Mouse (Mus musculus): ENCODE measurements at regions not wholly inside any gene's neighbourhood (a gene's known extent, or its start where the extent isn't known, plus 50 kb on each side); places are given as distances from the start of the nearest gene placed in this dataset.

- CTCF ChIA-PET = no interaction called here
- POLR2A ChIA-PET = no interaction called here
These were observed 873.5 kb downstream of the Rapgef2 start for GRCm38 (mm10) chr3:78412669-78413419.

- CTCF ChIA-PET = no interaction called here
- POLR2A ChIA-PET = no interaction called here
These were observed 874.9 kb downstream of the Rapgef2 start for GRCm38 (mm10) chr3:78411395-78411794.

- POLR2A ChIA-PET = no interaction called here
- CTCF ChIA-PET = no interaction called here
These were observed 877.1 kb downstream of the Rapgef2 start for GRCm38 (mm10) chr3:78409237-78409636.

- ChIA-PET CTCF (no interaction called here), POLR2A (no interaction called here)
These were observed 880.4 kb downstream of the Rapgef2 start for GRCm38 (mm10) chr3:78405760-78406467.

GRCm38 (mm10) chr3:78358377-78358776, 927.9 kb downstream of the Rapgef2 start:
- CTCF ChIA-PET = interaction anchor here in 2 of 4 experiments (0.8 to 1.2 kb wide), 2 partner anchors 10 to 17 kb away, joined by 3 to 4 read pairs; no protein-coding TSS in a partner anchor
- POLR2A ChIA-PET = no interaction called here

- ChIA-PET POLR2A (no interaction called here), CTCF (no interaction called here)
These were observed 946.4 kb downstream of the Rapgef2 start for GRCm38 (mm10) chr3:78339891-78340290.

GRCm38 (mm10) chr3:78311630-78312406, 974.5 kb downstream of the Rapgef2 start:
- CTCF ChIA-PET = no interaction called here
- POLR2A ChIA-PET = no interaction called here

GRCm38 (mm10) chr3:78300506-78300905, 985.8 kb downstream of the Rapgef2 start:
- ChIA-PET CTCF (no interaction called here), POLR2A (no interaction called here)

GRCm38 (mm10) chr3:78291894-78292293, 994.4 kb downstream of the Rapgef2 start:
- CTCF ChIA-PET = no interaction called here

GRCm38 (mm10) chr3:78284071-78284470, 1002.2 kb downstream of the Rapgef2 start:
- ChIA-PET CTCF (no interaction called here), POLR2A (no interaction called here)

More at GRCm38 (mm10) chr3:78291894-78292293, 994.4 kb downstream of the Rapgef2 start:
- POLR2A ChIA-PET = no interaction called here

GRCm38 (mm10) chr3:78236920-78237319, 1049.4 kb downstream of the Rapgef2 start:
- CTCF ChIA-PET = no interaction called here
- POLR2A ChIA-PET = no interaction called here

- POLR2A ChIA-PET = no interaction called here
- CTCF ChIA-PET = no interaction called here
These were observed 1076.6 kb downstream of the Rapgef2 start for GRCm38 (mm10) chr3:78209729-78210128.

GRCm38 (mm10) chr3:78162601-78163000, 1123.7 kb downstream of the Rapgef2 start:
- ChIA-PET POLR2A (no interaction called here), CTCF (no interaction called here)

- POLR2A ChIA-PET = no interaction called here
- CTCF ChIA-PET = no interaction called here
These were observed 1127.9 kb downstream of the Rapgef2 start for GRCm38 (mm10) chr3:78158450-78158849.
